Mouse (Mus musculus) activated CD4-positive, CD25-positive, alpha-beta regulatory T cell, adult 4 months (primary cell): ENCODE measurements around the gene Rnf220. TPM values are rescaled to one million over a fixed set of nuclear protein-coding genes. Genes with fewer than 3 reads are reported as not detected.

Source experiments
- ATAC-seq: one replicate; pipeline ENCODE4 v1.8.0; 2017
- polyA plus RNA-seq, 2 experiments: library from polyadenylated mRNA; unstranded; fragments of 100-300 nt; shearing (Covaris generic); gene quantifications; one replicate each; pipeline ENCODE4 v1.2.1; 2017

Rnf220 gene
- polyA plus RNA-seq, 2 experiments from 2014 or later = 14.1 to 19.8 TPM

GRCm38 (mm10) chr4:117373324-117374077 lies 123.4 kb downstream of the Rnf220 start:
- ATAC-seq = no peak

GRCm38 (mm10) chr4:117371896-117372295 lies 125.0 kb downstream of the Rnf220 start:
- no peak for ATAC-seq

GRCm38 (mm10) chr4:117370354-117370753 lies 126.5 kb downstream of the Rnf220 start:
- no peak for ATAC-seq

DNA sequence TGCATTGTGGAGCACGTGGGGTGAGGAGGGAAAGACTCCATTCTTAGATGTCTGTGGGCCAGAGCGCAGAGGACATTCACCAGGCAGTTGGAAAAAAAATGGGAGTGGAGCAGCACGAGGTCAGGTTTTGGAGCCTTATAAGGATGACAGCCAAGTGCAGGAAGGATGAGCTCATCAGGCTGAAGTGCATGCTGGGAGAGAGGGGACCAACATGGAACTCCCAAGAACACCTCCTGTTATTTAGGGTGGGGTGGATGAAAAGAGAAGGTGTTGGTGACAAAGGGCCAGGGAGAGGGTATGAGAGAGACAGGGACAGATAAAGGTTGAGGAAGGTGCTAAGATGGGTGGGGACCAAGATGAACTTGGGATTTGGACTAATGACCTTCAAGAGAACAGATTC lies 127.3 kb downstream of the Rnf220 start:
- ATAC-seq = no peak

- ATAC-seq = no peak
Observed at GRCm38 (mm10) chr4:117367365-117367764, 129.5 kb downstream of the Rnf220 start.

- ATAC-seq = no peak
Observed at GRCm38 (mm10) chr4:117362085-117362484, 134.8 kb downstream of the Rnf220 start.

- ATAC-seq = no peak
Observed at GRCm38 (mm10) chr4:117361558-117361873, 135.3 kb downstream of the Rnf220 start.

- no peak for ATAC-seq
Observed at GRCm38 (mm10) chr4:117360713-117361557, 135.9 kb downstream of the Rnf220 start.

- no peak for ATAC-seq
Observed at GRCm38 (mm10) chr4:117359803-117360382, 137.0 kb downstream of the Rnf220 start.

GRCm38 (mm10) chr4:117357917-117358316 lies 138.9 kb downstream of the Rnf220 start:
- ATAC-seq = no peak

- ATAC-seq = no peak
Observed at GRCm38 (mm10) chr4:117357104-117357503, 139.7 kb downstream of the Rnf220 start.

DNA sequence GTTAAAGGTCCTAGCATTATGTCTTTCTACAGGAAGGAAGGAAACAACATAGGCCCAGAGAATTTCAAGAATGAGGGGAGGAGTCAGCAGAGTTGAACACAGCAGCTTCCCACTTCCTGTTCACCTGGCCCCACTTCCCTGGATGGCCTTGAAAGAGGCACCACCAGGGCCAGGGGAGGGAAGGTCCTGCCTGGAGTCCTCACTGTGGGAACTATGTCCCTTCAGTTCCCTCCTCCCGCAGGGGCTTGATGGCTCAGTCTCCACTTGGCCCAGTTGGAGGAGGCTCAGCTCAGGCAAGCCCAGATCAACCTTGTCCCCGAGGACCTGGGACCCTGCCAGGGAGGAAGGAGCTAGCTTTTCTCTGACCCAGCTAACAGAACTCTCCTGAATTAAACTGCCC lies 140.6 kb downstream of the Rnf220 start:
- no peak for ATAC-seq

DNA sequence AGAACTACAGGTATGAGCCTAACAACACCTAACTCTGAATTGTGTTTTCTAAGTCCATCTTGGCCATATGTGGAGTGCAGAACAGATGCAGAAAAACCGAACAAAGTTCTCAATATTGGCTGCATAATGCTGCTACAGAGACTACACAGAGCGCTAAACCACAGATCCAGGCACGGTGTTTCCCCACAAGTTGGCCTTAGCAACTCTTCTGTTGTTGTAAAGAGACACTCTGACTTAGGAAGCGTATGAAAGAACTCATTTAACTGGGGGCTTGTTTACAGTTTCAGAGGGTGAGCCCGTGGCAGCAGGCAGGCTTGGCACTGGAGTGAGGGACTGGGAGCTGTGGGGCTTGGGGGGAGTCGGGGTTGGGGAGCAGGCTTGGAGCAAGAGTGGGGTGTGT lies 142.2 kb downstream of the Rnf220 start:
- ATAC-seq = no peak

DNA sequence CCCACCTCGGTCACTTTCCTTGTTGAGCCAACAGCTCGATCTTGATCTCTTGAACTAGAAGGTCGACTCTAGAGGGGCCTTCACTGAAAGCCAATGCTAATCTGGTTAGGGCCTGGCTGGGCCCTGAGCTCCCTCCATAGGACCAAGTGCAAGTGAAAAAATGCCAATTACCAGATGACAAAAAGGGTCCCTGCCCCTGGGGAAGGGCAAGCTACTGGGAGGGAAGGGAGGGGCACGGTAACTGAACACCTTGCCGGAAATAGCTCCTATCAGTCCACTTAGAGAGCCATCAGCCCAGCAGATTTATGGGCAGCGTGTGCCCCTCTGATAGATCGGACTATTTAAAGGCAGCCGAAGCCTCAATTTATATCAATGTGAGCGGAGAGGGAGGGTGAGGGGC lies 143.9 kb downstream of the Rnf220 start:
- no peak for ATAC-seq

- ATAC-seq = no peak
Observed at GRCm38 (mm10) chr4:117352071-117352470, 144.8 kb downstream of the Rnf220 start.

DNA sequence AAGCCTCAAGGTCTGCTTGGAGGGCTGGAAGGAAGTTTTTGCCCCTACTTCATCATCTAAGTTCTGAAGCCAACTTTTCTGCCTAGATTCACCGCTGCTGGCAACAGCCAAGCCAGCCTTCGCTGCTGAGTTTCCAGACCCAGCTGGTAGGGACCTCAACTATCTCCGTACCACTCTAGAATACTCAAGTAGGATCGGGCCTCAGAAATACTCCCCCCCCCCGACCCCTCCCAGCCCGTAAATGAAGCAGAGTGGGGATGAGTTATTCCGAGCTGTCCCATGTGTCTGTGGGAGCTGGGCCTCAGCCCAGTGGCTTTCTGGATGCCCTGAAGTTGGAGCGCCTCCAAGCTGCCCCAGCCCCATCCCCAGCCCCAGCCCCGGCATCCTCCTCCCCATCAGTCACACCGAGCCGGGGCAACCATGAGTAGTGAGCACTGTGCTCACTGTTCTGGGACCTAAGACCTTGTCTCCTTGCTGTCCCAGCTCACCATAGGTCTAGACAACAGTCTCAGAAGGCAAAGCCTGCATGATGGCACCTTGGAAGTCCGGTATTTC lies 146.6 kb downstream of the Rnf220 start:
- no peak for ATAC-seq

DNA sequence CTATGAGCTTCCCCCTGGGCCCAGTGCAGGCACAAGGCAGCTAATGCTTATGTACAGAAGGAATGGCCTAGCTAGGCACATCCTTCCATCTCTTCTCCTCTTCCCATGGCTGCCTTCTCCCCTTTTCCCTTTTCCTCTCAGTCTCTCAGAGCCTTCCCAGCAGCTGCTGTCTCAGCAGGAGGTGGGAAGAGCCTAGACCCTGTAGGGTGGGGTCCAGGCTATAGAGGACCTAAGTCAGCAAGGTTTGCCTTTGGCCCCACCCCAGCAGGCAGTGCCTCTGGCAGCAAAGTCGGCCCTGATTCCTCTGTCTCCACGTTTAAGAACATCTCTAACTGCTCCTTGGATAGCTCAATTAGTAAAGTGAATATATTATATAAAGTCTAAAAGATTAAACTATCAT lies 147.5 kb downstream of the Rnf220 start:
- ATAC-seq = no peak

GRCm38 (mm10) chr4:117346025-117346424 lies 150.8 kb downstream of the Rnf220 start:
- ATAC-seq = no peak

GRCm38 (mm10) chr4:117343385-117343784 lies 153.5 kb downstream of the Rnf220 start:
- no peak for ATAC-seq

- no peak for ATAC-seq
Observed at GRCm38 (mm10) chr4:117342751-117343150, 154.1 kb downstream of the Rnf220 start.

DNA sequence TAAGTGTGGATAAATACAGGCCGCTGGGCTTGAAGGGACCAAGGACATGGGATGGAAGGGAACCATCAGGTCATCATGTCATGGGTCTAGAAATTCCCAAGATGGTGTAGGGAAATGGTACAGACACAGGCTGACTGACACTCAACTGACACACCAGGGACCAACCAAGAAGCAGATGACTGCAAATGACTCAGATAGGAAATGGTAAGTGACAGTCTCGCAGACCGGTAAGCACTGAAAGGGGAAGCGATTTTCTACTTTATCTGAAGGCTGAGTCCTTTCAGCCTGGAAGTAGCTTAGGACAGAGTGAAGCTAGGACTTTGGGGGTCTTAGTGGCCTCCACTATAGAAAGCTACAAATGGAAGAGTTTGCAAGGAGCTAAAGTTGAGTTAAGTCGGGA lies 155.6 kb downstream of the Rnf220 start:
- ATAC-seq = no peak

DNA sequence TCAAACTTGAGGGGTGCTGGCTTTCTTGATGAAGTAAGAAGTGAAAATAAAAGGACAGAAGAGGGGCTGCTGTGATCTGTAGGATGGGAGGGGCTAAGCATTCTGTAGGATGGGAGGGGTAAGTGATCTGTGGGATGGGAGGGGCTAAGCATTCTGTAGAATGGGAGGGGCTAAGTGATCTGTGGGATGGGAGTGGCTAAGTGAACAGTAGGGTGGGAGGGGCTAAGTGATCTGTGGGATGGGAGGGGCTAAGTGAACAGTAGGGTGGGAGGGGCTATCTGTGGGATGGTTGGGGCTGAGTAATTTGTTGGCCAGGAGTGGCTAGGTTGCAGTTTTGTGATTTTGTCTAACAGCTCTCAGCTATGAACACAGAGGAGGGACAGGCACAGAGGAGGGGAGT lies 157.1 kb downstream of the Rnf220 start:
- no peak for ATAC-seq

- no peak for ATAC-seq
Observed at GRCm38 (mm10) chr4:117330836-117331475, 165.9 kb downstream of the Rnf220 start.
